In genomic region chr13:92595424-92595823, GRCm38 (mm10) we compare ENCODE assay signal across 20 mouse cellular contexts. TPM values are rescaled to one million over a fixed set of nuclear protein-coding genes. Genes with fewer than 3 reads are reported as not detected.
DNase-seq lines count a peak whose midpoint lies in the region; ATAC-seq and TF ChIP-seq lines count a peak whose summit lies in the region.
"Had no signal": no experiment of that assay in that cellular context is flagged by ENCODE, and none has a peak within 500 bp of the region (broad histone marks: within the 10 kb centered on the region; RNA-seq: fewer than 3 reads in every experiment).

No protein-coding gene starts in this region.

- ATAC-seq in midbrain, embryonic 11.5 days (ENCODE audit: low FRiP score) = 0 out of 2 replicates have a peak, but pooled peaks have one; percentile 14
- ATAC-seq in midbrain, embryonic 13.5 days = no peak
- peak; percentile 68 for ATAC-seq in liver, postnatal 0 days
- ATAC-seq: forebrain, embryonic 14.5 days had no signal

- H3K9ac ChIP-seq in midbrain, embryonic 11.5 days (ENCODE audit: low read length) = no peak overlapping the region
- no peak overlapping the region for H3K9ac ChIP-seq in midbrain, embryonic 13.5 days (replicated peaks)
- H3K9ac ChIP-seq in liver, postnatal 0 days (replicated peaks) = peak overlapping the region; percentile 30; the same call in 1 of the 2 replicates
- H3K9ac ChIP-seq: heart, embryonic 12.5 days; lung, embryonic 14.5 days had no signal

- peaks cover 25% of the 10 kb centered on the region for H3K4me1 ChIP-seq in midbrain, embryonic 11.5 days (ENCODE audit: control insufficient read depth, insufficient read depth, low read length)
- H3K4me1 ChIP-seq in midbrain, embryonic 13.5 days (replicated peaks) = peaks cover 25% of the 10 kb centered on the region
- H3K4me1 ChIP-seq in erythroblast, embryonic 14.5 days (ENCODE audit: control insufficient read depth) = peaks cover 80% of the 10 kb centered on the region
- H3K4me1 ChIP-seq in liver, postnatal 0 days (ENCODE audit: insufficient read depth) = peaks cover 20% of the 10 kb centered on the region

- no peak overlapping the region for H3K27ac ChIP-seq in midbrain, embryonic 11.5 days (ENCODE audit: low read depth, low read length)
- no peak overlapping the region for H3K27ac ChIP-seq in midbrain, embryonic 13.5 days
- peak overlapping the region; percentile 44; the same call in 1 of the 2 replicates for H3K27ac ChIP-seq in liver, postnatal 0 days (ENCODE audit: low read depth)
- H3K27ac ChIP-seq: gastrocnemius, adult 2 months had no signal

- no peaks in the 10 kb centered on the region for H3K36me3 ChIP-seq in midbrain, embryonic 11.5 days (ENCODE audit: control insufficient read depth, insufficient read depth, low read length)
- no peaks in the 10 kb centered on the region for H3K36me3 ChIP-seq in midbrain, embryonic 13.5 days
- H3K36me3 ChIP-seq in erythroblast, embryonic 14.5 days (ENCODE audit: control insufficient read depth) = no peaks in the 10 kb centered on the region; the same call in 1 of the 2 replicates
- H3K36me3 ChIP-seq in liver, postnatal 0 days (replicated peaks; ENCODE audit: insufficient read depth, low read length) = no peaks in the 10 kb centered on the region
- H3K36me3 ChIP-seq: heart, embryonic 12.5 days had no signal

- no peaks in the 10 kb centered on the region for H3K27me3 ChIP-seq in midbrain, embryonic 11.5 days (ENCODE audit: control insufficient read depth, insufficient read depth, low read length)
- H3K27me3 ChIP-seq in midbrain, embryonic 13.5 days = no peaks in the 10 kb centered on the region
- no peaks in the 10 kb centered on the region for H3K27me3 ChIP-seq in erythroblast, embryonic 14.5 days (ENCODE audit: control insufficient read depth)
- no peaks in the 10 kb centered on the region for H3K27me3 ChIP-seq in liver, postnatal 0 days (ENCODE audit: insufficient read depth, low read length)
- H3K27me3 ChIP-seq: heart, embryonic 12.5 days had no signal

- H3K4me2 ChIP-seq in midbrain, embryonic 11.5 days = no peak overlapping the region
- no peak overlapping the region for H3K4me2 ChIP-seq in midbrain, embryonic 13.5 days (replicated peaks)
- no peak overlapping the region for H3K4me2 ChIP-seq in liver, postnatal 0 days (ENCODE audit: low read depth, low read length)
- H3K4me2 ChIP-seq: heart, embryonic 12.5 days; lung, embryonic 14.5 days had no signal

- TF ChIP-seq EP300 in liver, postnatal 0 days (IDR thresholded peaks at IDR 0.05; ENCODE audit: low read depth) = no peak

- no peaks in the 10 kb centered on the region for H3K9me3 ChIP-seq in midbrain, embryonic 11.5 days (ENCODE audit: control insufficient read depth, low read length)
- no peaks in the 10 kb centered on the region for H3K9me3 ChIP-seq in midbrain, embryonic 13.5 days
- no peaks in the 10 kb centered on the region for H3K9me3 ChIP-seq in erythroblast, embryonic 14.5 days (ENCODE audit: control insufficient read depth, low read length)
- no peaks in the 10 kb centered on the region for H3K9me3 ChIP-seq in liver, postnatal 0 days (ENCODE audit: low read length)
- H3K9me3 ChIP-seq: heart, embryonic 12.5 days had no signal

- H3K4me3 ChIP-seq in midbrain, embryonic 11.5 days (ENCODE audit: low read depth, low read length) = no peak overlapping the region
- no peak overlapping the region for H3K4me3 ChIP-seq in midbrain, embryonic 13.5 days (replicated peaks)
- peak overlapping the region; percentile 46 for H3K4me3 ChIP-seq in erythroblast, embryonic 14.5 days (replicated peaks)
- no peak overlapping the region for H3K4me3 ChIP-seq in liver, postnatal 0 days (ENCODE audit: low read depth, low read length)
- H3K4me3 ChIP-seq: gastrocnemius, adult 2 months; heart, embryonic 12.5 days had no signal

- 77% methylated on average over 3 of the region's 3 CpGs for whole genome bisulfite sequencing in midbrain, embryonic 11.5 days
- 79% methylated on average over 3 of the region's 3 CpGs for WGBS in midbrain, embryonic 13.5 days
- 44% methylated on average over 3 of the region's 3 CpGs for WGBS in liver, postnatal 0 days (ENCODE audit: insufficient replicate concordance)

- TF ChIP-seq CTCF in liver, postnatal 0 days (IDR thresholded peaks at IDR 0.05; ENCODE audit: low read depth) = peak; percentile 65

- peak; percentile 68 to 89 for DNase-seq in adrenal gland, adult (ENCODE audit: inconsistent age in 2 of 2, low spot score in 1 of 2)
- DNase-seq in adrenal gland, postnatal 25 days = no peak
- DNase-seq in midbrain, embryonic 11.5 days (ENCODE audit: low spot score, missing footprints) = peak; percentile 82
- peak; percentile 33 for DNase-seq in liver, postnatal 0 days
- DNase-seq in thymus, postnatal 14 days = no peak
- DNase-seq in layer of hippocampus, adult 18-20 months (ENCODE audit: low spot score in 2 of 2) = no peak
- DNase-seq: cerebellum, adult 9-10 months; gastrocnemius, adult 2 months; kidney, adult 8-10 months; layer of hippocampus, adult 9-11 months; lung, embryonic 14.5 days had no signal

RNA-seq across cellular contexts. Expression of gene Serinc5, which starts 15.5 kb away (rescaled TPM):
- 57.9 and 74.2 TPM in 2 replicates for total RNA-seq in adrenal gland, postnatal 25 days (2021)
- polyA plus RNA-seq in midbrain, embryonic 11.5 days (2014; fragmentation: Nextera tagmentation; extraction: Ambion mirVana) = 9.0 and 9.7 TPM in 2 replicates
- polyA plus RNA-seq in midbrain, embryonic 13.5 days (2015; fragmentation: Nextera tagmentation; extraction: Ambion mirVana) = 12.5 and 14.1 TPM in 2 replicates
- 0.56 and 0.58 TPM in 2 replicates for polyA plus RNA-seq in erythroblast, embryonic 14.5 days (2012)
- 9.3 and 12.2 TPM in 2 replicates for polyA plus RNA-seq in liver, postnatal 0 days (2015; fragmentation: Nextera tagmentation; extraction: Ambion mirVana)
- 10 to 100 TPM; 59.0 to 61.1 TPM for total RNA-seq in layer of hippocampus, adult 18-20 months (2021)

RNA-seq across cellular contexts. Expression of gene Spz1, which starts 19.5 kb away (rescaled TPM):
- total RNA-seq in adrenal gland, postnatal 25 days (2021) = not detected in 2 replicates
- polyA plus RNA-seq in midbrain, embryonic 11.5 days (2014; fragmentation: Nextera tagmentation; extraction: Ambion mirVana) = not detected in 2 replicates
- polyA plus RNA-seq in midbrain, embryonic 13.5 days (2015; fragmentation: Nextera tagmentation; extraction: Ambion mirVana) = not detected in 2 replicates
- not detected in 2 replicates for polyA plus RNA-seq in erythroblast, embryonic 14.5 days (2012)
- polyA plus RNA-seq in liver, postnatal 0 days (2015; fragmentation: Nextera tagmentation; extraction: Ambion mirVana) = not detected in 2 replicates
- total RNA-seq in layer of hippocampus, adult 18-20 months (2021) = not detected
- total RNA-seq: gastrocnemius, adult 2 months; left cerebral cortex, postnatal 36 days had no signal
- polyA plus RNA-seq: brain, embryonic 14.5 days; embryonic facial prominence, embryonic 11.5 days; forebrain, embryonic 14.5 days; heart, embryonic 12.5 days; hindbrain, embryonic 11.5 days; lung, embryonic 14.5 days; neural tube, embryonic 14.5 days had no signal

Comparison
In these comparisons a context has a peak if more than half of its experiments do, and no peak if none do; other contexts are left out.
1. DNase-seq: peak in adrenal gland, adult (2 of 2), midbrain, embryonic 11.5 days (single experiment) and liver, postnatal 0 days (single experiment); none in adrenal gland, postnatal 25 days (single experiment), thymus, postnatal 14 days (single experiment) and layer of hippocampus, adult 18-20 months (0 of 2).